Mouse (Mus musculus) layer of hippocampus, postnatal 36 days (tissue): ENCODE measurements around the gene Nupl1. TPM values are rescaled to one million over a fixed set of nuclear protein-coding genes. Genes with fewer than 3 reads are reported as not detected.

Source experiments
- DNase-seq, 2 experiments: peaks; one replicate each; pipeline ENCODE4 v3.0.0; 2022
- total RNA-seq, 2 experiments: library from RNA; stranded (reverse); gene quantifications; 2 replicates each; pipeline ENCODE4 v1.2.3; 2021

The Nupl1 gene
- total RNA-seq, 2 experiments from 2014 or later = not detected

GRCm38 (mm10) chr14:60219886-60220285, 31.3 kb downstream of the Nupl1 start:
- peak; percentile 58 to 67 for DNase-seq

- DNase-seq = no peak
Observed at GRCm38 (mm10) chr14:60217616-60218015, 33.6 kb downstream of the Nupl1 start.

DNA sequence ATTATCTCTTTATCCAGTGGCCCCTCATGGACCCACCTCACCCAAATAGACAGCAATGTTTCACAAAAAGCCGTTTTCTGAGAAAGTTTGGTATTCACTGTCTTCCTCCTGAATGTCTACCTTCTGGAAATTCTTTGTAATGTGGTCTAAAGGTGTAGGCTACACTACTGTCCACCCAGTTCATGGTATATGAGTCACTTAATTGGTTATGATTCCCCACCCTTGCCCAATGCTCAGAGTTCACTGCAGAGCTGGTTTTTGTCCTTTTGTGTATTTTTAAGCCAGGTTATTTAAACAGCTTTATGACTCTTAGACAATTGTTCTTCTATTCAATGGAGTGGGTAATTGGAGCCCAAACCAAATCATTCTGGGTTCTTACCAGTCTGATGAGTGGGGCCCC, 35.1 kb downstream of the Nupl1 start:
- DNase-seq = no peak

GRCm38 (mm10) chr14:60215000-60215399, 36.2 kb downstream of the Nupl1 start:
- no peak for DNase-seq

GRCm38 (mm10) chr14:60214040-60214439, 37.2 kb downstream of the Nupl1 start:
- no peak for DNase-seq

GRCm38 (mm10) chr14:60209166-60209565, 42.1 kb downstream of the Nupl1 start:
- no peak for DNase-seq

DNA sequence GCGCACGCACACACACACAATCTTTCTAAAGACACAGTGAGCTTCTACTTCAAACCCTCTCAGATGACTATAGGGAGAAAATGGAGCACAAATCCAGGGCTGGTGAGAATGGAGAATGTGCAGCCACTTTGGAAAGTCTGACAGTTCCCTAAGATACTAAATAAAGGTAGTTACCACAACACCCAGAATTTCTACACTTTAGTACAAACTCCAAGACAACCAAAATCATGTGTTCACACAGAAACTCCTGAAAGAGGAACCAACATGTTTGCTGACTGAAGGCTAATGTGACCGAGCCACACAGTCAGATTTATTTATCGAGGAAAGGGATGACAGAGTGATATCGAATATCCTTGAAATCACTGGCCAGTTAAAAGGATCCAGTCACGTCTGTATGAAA, 46.2 kb downstream of the Nupl1 start:
- DNase-seq = no peak

GRCm38 (mm10) chr14:60196884-60197283, 54.3 kb downstream of the Nupl1 start, which contains the start of gene Atp8a2:
Gene Atp8a2 (minus strand): TSS chr14:60197179.
- no peak for DNase-seq

GRCm38 (mm10) chr14:60195999-60196398, 55.2 kb downstream of the Nupl1 start:
- DNase-seq = no peak

DNA sequence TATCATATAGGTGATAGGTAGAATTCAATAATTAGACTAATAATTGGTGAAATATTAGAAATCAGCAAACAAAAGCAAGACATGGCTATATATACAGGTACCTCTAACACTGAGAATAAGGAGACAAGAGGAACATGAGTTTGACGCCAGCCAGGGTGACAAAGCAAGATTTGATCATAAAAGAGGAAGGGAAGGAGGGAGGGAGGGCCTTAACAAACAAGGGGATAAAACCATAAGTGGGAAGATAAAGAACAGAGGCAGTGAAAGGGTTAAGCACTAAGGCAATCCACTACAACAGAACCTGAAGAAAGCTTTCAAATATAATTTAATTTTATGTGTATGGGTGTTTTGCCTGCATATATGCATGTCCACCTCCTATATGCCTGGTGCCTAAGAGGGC, 56.6 kb downstream of the Nupl1 start:
- no peak for DNase-seq

- no peak for DNase-seq
Observed at GRCm38 (mm10) chr14:60189771-60190170, 61.5 kb downstream of the Nupl1 start.

DNA sequence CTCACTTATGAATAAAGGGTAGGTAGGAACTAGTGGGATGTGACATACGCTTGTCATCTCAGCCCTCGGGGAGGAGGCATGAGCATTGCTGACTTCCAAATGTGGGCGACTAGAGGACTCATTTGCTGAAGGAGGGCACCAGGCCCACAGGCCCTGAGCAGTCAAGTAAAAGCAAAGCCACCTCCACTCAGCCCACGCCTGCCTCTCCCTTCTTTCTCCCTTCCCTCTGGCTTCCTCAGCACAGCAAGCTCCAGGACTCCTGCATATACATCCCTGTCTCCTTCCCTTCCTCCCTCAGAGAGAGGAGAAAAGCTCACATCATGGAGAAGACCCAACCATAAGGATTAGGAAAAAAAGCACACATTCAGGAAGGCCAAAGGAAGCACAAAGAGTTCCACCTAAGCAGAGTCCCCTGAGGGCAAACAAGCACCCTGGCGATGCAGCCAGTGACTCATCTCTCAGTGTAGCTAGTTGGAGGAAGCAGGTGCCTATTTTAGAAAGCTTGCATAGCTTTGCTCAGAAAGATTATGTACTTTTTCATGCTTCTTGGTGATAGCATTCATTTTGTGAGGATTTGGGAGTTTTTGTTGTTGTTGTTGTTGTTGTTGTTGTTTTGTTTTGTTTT, 62.9 kb downstream of the Nupl1 start:
- DNase-seq = no peak

DNA sequence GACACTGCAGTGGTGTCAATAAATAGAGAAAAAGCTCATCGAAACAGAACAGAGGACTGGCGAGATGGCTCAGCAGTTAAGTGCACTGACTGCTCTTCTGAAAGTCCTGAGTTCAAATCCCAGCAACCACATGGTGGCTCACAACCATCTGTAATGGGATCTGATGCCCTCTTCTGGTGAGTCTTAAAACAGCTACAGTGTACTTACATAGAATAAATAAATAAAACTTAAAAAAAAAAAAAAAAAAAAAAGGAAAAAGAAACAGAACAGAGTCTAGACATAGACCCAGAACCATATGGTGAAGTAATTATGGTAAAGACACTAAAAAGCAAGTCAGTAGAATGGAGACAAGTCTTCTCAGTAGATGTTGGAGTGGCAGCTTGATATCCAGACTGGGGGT, 69.9 kb downstream of the Nupl1 start:
- DNase-seq = no peak

GRCm38 (mm10) chr14:60178571-60178955, 72.7 kb downstream of the Nupl1 start:
- DNase-seq = no peak

DNA sequence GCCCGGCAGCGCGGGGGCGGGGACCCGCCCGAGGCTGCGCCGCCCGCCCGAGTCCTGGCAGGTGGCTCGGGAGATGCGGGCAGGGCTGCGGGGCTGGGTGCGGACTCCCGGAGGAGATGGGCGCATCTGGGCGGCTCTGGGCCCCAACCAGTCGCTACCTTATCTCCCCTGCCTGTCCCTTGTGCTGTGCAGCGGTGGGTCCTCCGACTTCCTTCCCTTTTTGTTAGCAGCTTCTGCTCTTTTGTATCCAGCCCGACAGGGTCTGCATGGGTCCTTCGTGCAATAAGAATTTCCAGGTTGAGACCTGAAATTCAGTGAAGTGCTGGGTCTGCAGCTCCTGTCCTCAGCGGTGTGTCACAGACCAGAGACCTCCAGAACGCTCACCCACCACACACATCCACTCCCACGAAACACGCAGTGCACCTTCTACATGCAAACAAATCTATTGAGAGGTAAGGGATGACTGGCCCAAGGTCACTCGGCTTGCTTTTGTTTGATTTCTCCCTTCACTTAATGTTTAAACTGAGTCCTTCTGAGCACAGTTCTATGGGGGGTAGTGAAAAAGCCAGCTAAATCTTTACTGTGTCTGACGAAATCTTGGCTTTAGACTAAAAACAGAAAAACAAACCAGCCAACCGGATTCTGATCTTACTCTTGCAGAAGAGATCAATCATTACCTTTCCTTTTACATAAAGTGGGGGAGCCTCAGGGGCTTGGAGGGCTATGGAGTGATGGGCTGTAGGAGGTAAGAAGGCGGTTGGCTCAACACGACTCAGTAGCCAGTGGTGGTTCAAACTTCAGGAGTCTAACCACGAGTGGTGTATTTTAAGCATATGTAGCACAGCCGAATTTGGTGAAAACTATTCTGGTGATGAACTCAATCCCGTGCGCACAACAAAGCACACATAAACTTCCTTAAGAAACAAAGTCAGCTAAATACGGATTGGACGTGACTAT, 73.3 kb downstream of the Nupl1 start:
- peak in 1 of 2 experiments; percentile 36 for DNase-seq

- peak; percentile 57 to 60 for DNase-seq
Observed at GRCm38 (mm10) chr14:60176891-60177613, 74.2 kb downstream of the Nupl1 start.

GRCm38 (mm10) chr14:60176469-60176890, 74.8 kb downstream of the Nupl1 start:
- peak in 1 of 2 experiments; percentile 19 for DNase-seq

DNA sequence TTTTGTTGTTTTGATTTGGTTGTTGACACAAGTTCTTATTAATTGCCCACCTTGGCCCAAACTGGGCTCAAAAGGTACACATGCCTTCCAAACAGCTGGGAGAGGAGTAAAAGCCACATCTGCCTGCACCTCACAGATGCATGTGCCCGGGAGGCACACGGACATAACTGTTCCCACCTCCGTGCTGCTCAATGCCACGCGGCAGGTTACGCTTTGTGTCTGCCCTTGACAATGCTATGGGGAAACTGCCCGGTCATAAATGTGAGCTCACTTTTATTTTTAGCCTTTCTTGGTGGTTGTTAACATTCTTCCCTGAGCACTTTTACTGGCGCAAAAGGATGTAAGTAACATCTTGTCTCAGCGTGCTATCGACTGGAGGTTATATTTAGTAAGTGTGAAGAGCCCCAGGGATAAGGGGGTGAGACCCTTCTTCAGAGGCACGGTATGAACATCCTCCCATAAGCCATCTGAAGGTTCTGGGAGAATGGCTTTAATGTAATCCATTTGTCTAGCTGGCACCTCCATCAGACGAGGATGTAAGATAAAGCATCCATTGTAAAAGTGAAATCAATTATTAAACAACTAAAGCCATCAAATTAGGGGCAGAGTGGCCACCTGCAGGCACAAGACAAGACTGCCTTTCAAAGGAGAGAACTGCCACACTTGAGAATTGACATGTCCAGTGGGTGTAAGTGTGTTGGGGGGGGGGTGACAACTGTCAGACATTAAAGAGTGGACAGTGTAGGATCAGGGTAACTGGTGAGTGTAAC, 78.8 kb downstream of the Nupl1 start:
- no peak for DNase-seq

GRCm38 (mm10) chr14:60170845-60171610, 80.2 kb downstream of the Nupl1 start:
- no peak for DNase-seq

DNA sequence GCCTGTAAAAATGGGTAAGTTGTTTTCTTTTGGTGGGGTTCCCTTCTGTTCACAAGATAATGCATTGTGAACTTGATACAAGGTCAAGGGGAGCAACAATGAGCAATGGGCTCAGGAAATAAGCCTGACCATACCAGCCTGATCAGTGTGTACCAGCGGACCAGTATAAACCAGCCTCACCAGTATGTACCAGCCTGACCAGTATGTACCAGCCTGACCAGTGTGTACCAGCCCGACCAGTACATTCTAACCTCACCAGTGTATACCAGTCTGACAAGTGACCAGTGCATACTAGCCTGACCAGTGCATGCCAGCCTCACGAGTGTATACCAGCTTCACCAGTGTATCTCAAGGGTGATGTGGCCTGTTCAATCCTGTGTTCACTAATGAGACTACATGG, 87.9 kb downstream of the Nupl1 start:
- no peak for DNase-seq

GRCm38 (mm10) chr14:60152373-60152772, 98.9 kb downstream of the Nupl1 start:
- no peak for DNase-seq
